Mouse (Mus musculus) liver, postnatal 0 days (tissue): Measurements from ENCODE around the gene Odf3b. TPM values are rescaled to one million over a fixed set of nuclear protein-coding genes. Genes with fewer than 3 reads are reported as not detected.

Experiments used
- ATAC-seq: fragments of 200-750 bp; cut with Nextera tagmentation; 2 replicates; pipeline ENCODE4 v1.8.0; 2017; ENCODE audit warnings: mild to moderate bottlenecking, moderate library complexity
- DNase-seq: peaks from one replicate; pipeline ENCODE4 v3.0.0-alpha.2; 2016
- H3K27ac ChIP-seq: fragments of 300-500 bp; sonication (generic); 2 replicates; pipeline ENCODE4 v1.5.1; 2014; ENCODE audit warnings: antibody characterized with exemption, moderate library complexity, mild to moderate bottlenecking, low read depth
- H3K27me3 ChIP-seq: fragments of 300-500 bp; sonication (generic); 2 replicates; pipeline ENCODE4 v1.6.1; 2014; ENCODE audit warnings: low read length, control low read depth, mixed read lengths; ENCODE audit not compliant: insufficient read depth
- H3K36me3 ChIP-seq: fragments of 300-500 bp; sonication (generic); replicated peaks from 2 replicates; pipeline ENCODE4 v1.6.1; 2014; ENCODE audit warnings: mild to moderate bottlenecking, control low read depth, low read length, moderate library complexity, mixed read lengths; ENCODE audit not compliant: insufficient read depth
- H3K4me1 ChIP-seq: fragments of 300-500 bp; sonication (generic); 2 replicates; pipeline ENCODE4 v1.6.1; 2014; ENCODE audit warnings: antibody characterized with exemption, mild to moderate bottlenecking, control low read depth; ENCODE audit not compliant: insufficient read depth
- H3K4me2 ChIP-seq: fragments of 300-500 bp; sonication (generic); 2 replicates; pipeline ENCODE4 v1.6.1; 2014; ENCODE audit warnings: low read depth, mild to moderate bottlenecking, low read length, moderate library complexity, mixed read lengths
- H3K4me3 ChIP-seq: fragments of 300-500 bp; sonication (generic); 2 replicates; pipeline ENCODE4 v1.5.1; 2014; ENCODE audit warnings: low read depth, low read length
- H3K9ac ChIP-seq: fragments of 300-500 bp; sonication (generic); replicated peaks from 2 replicates; pipeline ENCODE4 v1.6.1; 2014; ENCODE audit warnings: mild to moderate bottlenecking, moderate library complexity
- H3K9me3 ChIP-seq: fragments of 300-500 bp; sonication (generic); 2 replicates; pipeline ENCODE4 v1.6.1; 2016; ENCODE audit warnings: mild to moderate bottlenecking, control low read depth, low read length, mixed read lengths
- CTCF ChIP-seq: sonication (generic); IDR thresholded peaks from 2 replicates; pipeline ENCODE4 v1.5.1; 2016; ENCODE audit warnings: antibody characterized with exemption, low read depth
- EP300 ChIP-seq: IDR thresholded peaks from 2 replicates; pipeline ENCODE4 v1.6.1; 2016; ENCODE audit warnings: antibody characterized with exemption, low read depth, mild to moderate bottlenecking
- WGBS: fragments of 180-500 bp; shearing (Covaris S2); extraction: QIAGEN DNeasy Blood & Tissue Kit; methylation state at CpG from one replicate; pipeline ENCODE4 v1.1.7; 2014; ENCODE audit not compliant: insufficient replicate concordance; 5-methylcytosine and 5-hydroxymethylcytosine counted together
- polyA plus RNA-seq: library from polyadenylated mRNA; unstranded; fragments of >200 nt; fragmentation: Nextera tagmentation; extraction: Ambion mirVana; gene quantifications from 2 replicates; pipeline ENCODE4 v1.2.1, GENCODE M21; 2015

Gene Odf3b
- polyA plus RNA-seq, 1 experiment from 2014 or later, result 1.8 TPM

- WGBS, result 67% methylated on average over 3 of the region's 3 CpGs
- Histone ChIP-seq H3K4me3 (no peak overlapping the region), H3K9me3 (no peaks in the 10 kb centered on the region), H3K4me2 (no peak overlapping the region; the same call in 1 of the 2 replicates), H3K27me3 (no peaks in the 10 kb centered on the region), H3K27ac (no peak overlapping the region), H3K36me3 (peaks cover 42% of the 10 kb centered on the region), H3K9ac (no peak overlapping the region), H3K4me1 (peaks cover 21% of the 10 kb centered on the region)
- ATAC-seq, result no peak
- no peak for TF ChIP-seq EP300
- TF ChIP-seq CTCF, result no peak
- no peak for DNase-seq
Observed at GRCm38 (mm10) chr15:89358784-89359183, 20.3 kb downstream of the Odf3b start.

GRCm38 (mm10) chr15:89356372-89356771 lies 22.7 kb downstream of the Odf3b start:
- Histone ChIP-seq H3K9ac (peak overlapping the region; percentile 81), H3K9me3 (no peaks in the 10 kb centered on the region), H3K36me3 (peaks cover 42% of the 10 kb centered on the region), H3K4me3 (peak overlapping the region; percentile 91), H3K4me2 (peak overlapping the region; percentile 83), H3K27ac (peak overlapping the region; percentile 84), H3K4me1 (peaks cover 21% of the 10 kb centered on the region), H3K27me3 (no peaks in the 10 kb centered on the region)
- under 1% methylated on average over 15 of the region's 15 CpGs for WGBS
- ATAC-seq, result peak; percentile 57
- TF ChIP-seq CTCF (no peak), EP300 (no peak)
- peak; percentile 90 for DNase-seq

- peak; percentile 98 for DNase-seq
- Histone ChIP-seq H3K9ac (peak within 1 kb of the TSS; percentile 81), H3K9me3 (no peaks in the 10 kb centered on the region), H3K4me3 (peak within 1 kb of the TSS; percentile 91), H3K36me3 (peaks cover 42% of the 10 kb centered on the region), H3K27me3 (no peaks in the 10 kb centered on the region), H3K4me2 (peak within 1 kb of the TSS; percentile 83), H3K4me1 (peaks cover 21% of the 10 kb centered on the region), H3K27ac (peak within 1 kb of the TSS; percentile 84)
- ATAC-seq, result peak; percentile 94
- peak; percentile 71; the same call in 1 of the 2 replicates for TF ChIP-seq EP300
- 0 out of 2 replicates have a peak, but pooled peaks have one; percentile 7 for TF ChIP-seq CTCF
- WGBS, result under 1% methylated on average over 64 of the region's 64 CpGs
Observed at GRCm38 (mm10) chr15:89355241-89356187, 23.6 kb downstream of the Odf3b start, which contains the start of the genes Lmf2 and Ncaph2. Gene Lmf2, minus strand, starts transcription at chr15:89355659. Gene Ncaph2, plus strand, starts transcription at chr15:89355719.

GRCm38 (mm10) chr15:89354455-89354854 lies 24.6 kb downstream of the Odf3b start:
- 76% methylated on average over 7 of the region's 7 CpGs for WGBS
- H3K4me1 ChIP-seq, result peaks cover 21% of the 10 kb centered on the region
- no peak for ATAC-seq
- peak overlapping the region; percentile 91 for H3K4me3 ChIP-seq
- peak overlapping the region; percentile 83 for H3K4me2 ChIP-seq
- peak overlapping the region; percentile 81 for H3K9ac ChIP-seq
- H3K9me3 ChIP-seq, result no peaks in the 10 kb centered on the region
- peak; percentile 21 for DNase-seq
- H3K27me3 ChIP-seq, result no peaks in the 10 kb centered on the region
- H3K27ac ChIP-seq, result no peak overlapping the region
- no peak for TF ChIP-seq CTCF
- TF ChIP-seq EP300, result no peak
- peaks cover 36% of the 10 kb centered on the region for H3K36me3 ChIP-seq

- H3K36me3 ChIP-seq, result peaks cover 36% of the 10 kb centered on the region
- no peak overlapping the region for H3K9ac ChIP-seq
- ATAC-seq (no peak), DNase-seq (no peak)
- H3K4me3 ChIP-seq, result no peak overlapping the region
- no peaks in the 10 kb centered on the region for H3K9me3 ChIP-seq
- H3K4me1 ChIP-seq, result peaks cover 21% of the 10 kb centered on the region
- TF ChIP-seq CTCF (no peak), EP300 (no peak)
- H3K27me3 ChIP-seq, result no peaks in the 10 kb centered on the region
- no peak overlapping the region for H3K27ac ChIP-seq
- peak overlapping the region; percentile 83; the same call in 1 of the 2 replicates for H3K4me2 ChIP-seq
- WGBS, result 92% methylated on average over 16 of the region's 16 CpGs
Observed at GRCm38 (mm10) chr15:89353837-89354236, 25.2 kb downstream of the Odf3b start.

- H3K27ac ChIP-seq, result no peak overlapping the region
- no peaks in the 10 kb centered on the region for H3K9me3 ChIP-seq
- DNase-seq (no peak), ATAC-seq (no peak)
- peaks cover 36% of the 10 kb centered on the region for H3K36me3 ChIP-seq
- no peak overlapping the region for H3K4me2 ChIP-seq
- peaks cover 21% of the 10 kb centered on the region for H3K4me1 ChIP-seq
- WGBS, result 95% methylated on average over 12 of the region's 12 CpGs
- no peaks in the 10 kb centered on the region for H3K27me3 ChIP-seq
- no peak overlapping the region for H3K9ac ChIP-seq
- no peak overlapping the region for H3K4me3 ChIP-seq
- TF ChIP-seq CTCF (no peak), EP300 (no peak)
Observed at GRCm38 (mm10) chr15:89352795-89353194, 26.3 kb downstream of the Odf3b start.
